Mouse (Mus musculus) CH12.LX (cell line): Measurements from ENCODE around the gene Nt5c2. TPM values are rescaled to one million over a fixed set of nuclear protein-coding genes. Genes with fewer than 3 reads are reported as not detected.

Experiments
- DNase-seq: peaks from one replicate; pipeline ENCODE4 v3.0.0-alpha.2; 2013; ENCODE audit errors: extremely low read depth
- H3K27ac ChIP-seq: 2 replicates; pipeline ENCODE4 v1.5.1; 2012; ENCODE audit warnings: low read depth, mild to moderate bottlenecking, control low read depth, moderate library complexity; ENCODE audit not compliant: insufficient read depth
- H3K27me3 ChIP-seq: replicated peaks from 2 replicates; pipeline ENCODE3; 2012; ENCODE audit warnings: inconsistent platforms
- H3K36me3 ChIP-seq, 2 experiments: replicated peaks in 1 of 2; 2 replicates each; pipeline versions ENCODE3 to v1.6.1; 2012; ENCODE audit warnings: inconsistent platforms in 1 of 2, low read length in 1 of 2, mild to moderate bottlenecking in 1 of 2, mixed read lengths in 1 of 2, moderate library complexity in 1 of 2; ENCODE audit not compliant: control insufficient read depth in 1 of 2, insufficient read depth in 1 of 2
- H3K4me1 ChIP-seq, 2 experiments: 2 replicates each; pipeline ENCODE4 v1.6.1; 2012; ENCODE audit warnings: inconsistent platforms in 1 of 2, moderate library complexity in 1 of 2; ENCODE audit not compliant: insufficient read depth in 2 of 2, control insufficient read depth in 1 of 2
- H3K4me2 ChIP-seq: 2 replicates; pipeline ENCODE4 v1.6.1; 2012; ENCODE audit warnings: low read depth, mild to moderate bottlenecking, control low read depth; ENCODE audit not compliant: poor library complexity, insufficient read depth, severe bottlenecking
- H3K4me3 ChIP-seq, 3 experiments: fragments of 150-350 bp in 1 of 3; sonication (generic) in 1 of 3; replicated peaks in 1 of 3; 2 replicates each; pipeline versions ENCODE3 to v1.5.1; 2011 to 2012; ENCODE audit warnings: low read depth in 2 of 3, low read length in 2 of 3, mild to moderate bottlenecking in 2 of 3, moderate library complexity in 2 of 3, control low read depth in 1 of 3, improper control_type of control experiment in 1 of 3, inconsistent platforms in 1 of 3, mixed read lengths in 1 of 3; ENCODE audit not compliant: poor library complexity in 1 of 3
- H3K79me2 ChIP-seq: replicated peaks from 2 replicates; pipeline ENCODE4 v1.6.1; 2012; ENCODE audit warnings: mild to moderate bottlenecking, moderate library complexity; ENCODE audit not compliant: control insufficient read depth, poor library complexity, insufficient read depth, severe bottlenecking; ENCODE audit errors: extremely low read depth
- H3K9ac ChIP-seq: 2 replicates; pipeline ENCODE4 v1.6.1; 2012; ENCODE audit warnings: low read depth, mild to moderate bottlenecking, control low read depth, moderate library complexity; ENCODE audit not compliant: insufficient read depth
- H3K9me3 ChIP-seq: replicated peaks from 2 replicates; pipeline ENCODE3; 2012; ENCODE audit warnings: low read length, inconsistent platforms, mixed read lengths
- BHLHE40 ChIP-seq: IDR thresholded peaks from 2 replicates; pipeline ENCODE4 v1.6.1; 2011; ENCODE audit warnings: mild to moderate bottlenecking, low read depth, low read length, improper control_type of control experiment
- CTCF ChIP-seq, 2 experiments: IDR thresholded peaks in 1 of 2; conservative IDR thresholded peaks in 1 of 2; 2 replicates each; pipeline ENCODE4 v1.5.1; 2011 to 2012; ENCODE audit warnings: low read depth in 2 of 2, low read length in 2 of 2, improper control_type of control experiment in 1 of 2, inconsistent platforms in 1 of 2, mild to moderate bottlenecking in 1 of 2, moderate library complexity in 1 of 2
- E2F4 ChIP-seq: IDR thresholded peaks from 2 replicates; pipeline ENCODE4 v1.6.1; 2011; ENCODE audit warnings: low read depth, low read length, improper control_type of control experiment; ENCODE audit not compliant: insufficient replicate concordance
- ETS1 ChIP-seq: conservative IDR thresholded peaks from 2 replicates; pipeline ENCODE4 v1.6.1; 2012; ENCODE audit warnings: low read depth, mild to moderate bottlenecking, inconsistent platforms, low read length, improper control_type of control experiment, moderate library complexity
- GABPA ChIP-seq: IDR thresholded peaks from 2 replicates; pipeline ENCODE4 v1.6.1; 2012; ENCODE audit warnings: low read depth, low read length, improper control_type of control experiment, inconsistent platforms; ENCODE audit not compliant: insufficient replicate concordance
- IRF4 ChIP-seq: IDR thresholded peaks from 2 replicates; pipeline ENCODE4 v1.6.1; 2014; ENCODE audit warnings: low read depth, mild to moderate bottlenecking, inconsistent platforms, low read length, improper control_type of control experiment
- KAT2A ChIP-seq: IDR thresholded peaks from 2 replicates; pipeline ENCODE4 v1.6.1; 2012; ENCODE audit warnings: low read length, improper control_type of control experiment, inconsistent platforms; ENCODE audit not compliant: insufficient replicate concordance
- MAZ ChIP-seq: IDR thresholded peaks from 2 replicates; pipeline ENCODE4 v1.6.1; 2012; ENCODE audit warnings: low read depth, mild to moderate bottlenecking, inconsistent platforms, low read length, improper control_type of control experiment, moderate library complexity
- MXI1 ChIP-seq: IDR thresholded peaks from 2 replicates; pipeline ENCODE4 v1.6.1; 2011; ENCODE audit warnings: mild to moderate bottlenecking, low read depth, low read length, improper control_type of control experiment
- NELFE ChIP-seq: IDR thresholded peaks from 2 replicates; pipeline ENCODE4 v1.6.1; 2011; ENCODE audit warnings: low read depth, low read length, improper control_type of control experiment
- PAX5 ChIP-seq: IDR thresholded peaks from 2 replicates; pipeline ENCODE4 v1.6.1; 2012; ENCODE audit warnings: low read length, inconsistent platforms, mixed read lengths
- POLR2A ChIP-seq: IDR thresholded peaks from 2 replicates; pipeline ENCODE4 v1.6.1; 2011; ENCODE audit warnings: low read depth, mild to moderate bottlenecking, improper control_type of control experiment, low read length
- RAD21 ChIP-seq: IDR thresholded peaks from 2 replicates; pipeline ENCODE4 v1.6.1; 2011; ENCODE audit warnings: low read depth, mild to moderate bottlenecking, low read length, improper control_type of control experiment, moderate library complexity
- RCOR1 ChIP-seq: conservative IDR thresholded peaks from 2 replicates; pipeline ENCODE4 v1.6.1; 2012; ENCODE audit warnings: low read depth, mild to moderate bottlenecking, inconsistent platforms, low read length, improper control_type of control experiment
- SMC3 ChIP-seq: IDR thresholded peaks from 2 replicates; pipeline ENCODE4 v1.6.1; 2011; ENCODE audit warnings: low read depth, low read length, improper control_type of control experiment
- TBP ChIP-seq: conservative IDR thresholded peaks from 2 replicates; pipeline ENCODE4 v1.6.1; 2011; ENCODE audit warnings: low read depth, low read length, improper control_type of control experiment
- TCF12 ChIP-seq: IDR thresholded peaks from 2 replicates; pipeline ENCODE4 v1.6.1; 2014; ENCODE audit warnings: low read depth, mild to moderate bottlenecking, inconsistent platforms, low read length, improper control_type of control experiment
- USF2 ChIP-seq: conservative IDR thresholded peaks from 2 replicates; pipeline ENCODE4 v1.6.1; 2011; ENCODE audit warnings: low read depth, low read length, improper control_type of control experiment
- ZKSCAN1 ChIP-seq: IDR thresholded peaks from 2 replicates; pipeline ENCODE4 v1.6.1; 2012; ENCODE audit warnings: low read depth, inconsistent platforms, low read length, improper control_type of control experiment, borderline replicate concordance
- ZMIZ1 ChIP-seq: IDR thresholded peaks from 2 replicates; pipeline ENCODE4 v1.6.1; 2012; ENCODE audit warnings: low read depth, mild to moderate bottlenecking, inconsistent platforms, low read length, improper control_type of control experiment
- dilution Hi-C: fragments of 300-500 bp; cut with MboI; formaldehyde crosslinking; loops from 2 replicates; pipeline ENCODE4 v1.14.3; 2020; ENCODE audit warnings: low sequenced_read_pairs; ENCODE audit not compliant: extremely low pct_unique_long_range_greater_than_20kb, extremely low pct_ligation_motif_present
- in situ Hi-C: fragments of 300-500 bp; cut with MboI; formaldehyde crosslinking; loops from 3 replicates; pipeline ENCODE4 v1.14.3; 2019; ENCODE audit warnings: low sequenced_read_pairs, low pct_ligation_motif_present, low pct_unique_long_range_greater_than_20kb, mixed read lengths
- polyA plus RNA-seq: library from polyadenylated mRNA; unstranded; fragments of >175 nt; gene quantifications from 2 replicates; pipeline ENCODE4 v1.2.1, GENCODE M21; 2012; ENCODE audit warnings: low read depth; ENCODE audit not compliant: insufficient read length
- total RNA-seq, 2 experiments: library from RNA; depleted of rRNA; stranded (reverse); fragments of 300-350 nt in 1 of 2; fragments of >200 nt in 1 of 2; gene quantifications; 2 replicates each; pipeline ENCODE4 v1.2.3; 2012 to 2014

Nt5c2 gene
- total and polyA plus RNA-seq, 3 experiments, result 15.1 to 62.9 (median 21.1) TPM

DNA sequence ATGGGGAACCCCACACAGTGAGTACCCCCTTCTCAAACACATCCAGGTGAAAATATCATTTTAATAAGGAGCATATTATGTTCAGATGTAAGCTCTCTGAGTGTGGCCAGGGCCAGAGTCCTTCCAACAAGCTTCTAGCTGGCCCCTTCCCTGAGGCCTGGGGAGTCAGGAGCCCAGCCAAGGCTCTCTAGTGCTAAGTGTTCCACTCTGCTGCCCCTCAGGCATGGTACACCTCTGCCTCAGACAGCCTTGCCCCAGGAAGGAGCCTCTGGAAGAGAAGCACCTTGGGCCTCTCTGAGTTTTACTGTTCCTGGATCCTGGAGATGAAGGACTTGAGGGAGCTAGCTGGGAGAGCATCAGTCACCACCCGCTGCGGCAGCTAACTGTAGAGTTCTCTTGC, 135.1 kb downstream of the Nt5c2 start:
- H3K27ac ChIP-seq, result no peak overlapping the region
- no peak overlapping the region for H3K4me3 ChIP-seq
- DNase-seq, result no peak
- no peaks in the 10 kb centered on the region for H3K27me3 ChIP-seq
- dilution Hi-C loops, result no loop called here
- H3K9me3 ChIP-seq, result no peaks in the 10 kb centered on the region
- H3K4me1 ChIP-seq, result no peaks in the 10 kb centered on the region
- H3K4me2 ChIP-seq, result no peak overlapping the region
- in situ Hi-C loops, result loop anchor here (5.0 to 10.0 kb wide), 2 partner anchors 97 to 205 kb away; partner anchors contain the start of gene Cyp17a1
- no peak overlapping the region for H3K9ac ChIP-seq
- peaks cover 15 to 52% of the 10 kb centered on the region in 2 experiments for H3K36me3 ChIP-seq
- no peaks in the 10 kb centered on the region for H3K79me2 ChIP-seq
- no peak for TF ChIP-seq SMC3
- TF ChIP-seq ZMIZ1, result no peak
- TF ChIP-seq NELFE, result no peak
- TF ChIP-seq TBP, result no peak
- TF ChIP-seq GABPA, result no peak
- no peak for TF ChIP-seq MAZ
- TF ChIP-seq PAX5, result no peak
- TF ChIP-seq TCF12, result no peak
- no peak for TF ChIP-seq RCOR1
- TF ChIP-seq USF2, result no peak
- no peak for TF ChIP-seq MXI1
- TF ChIP-seq POLR2A, result no peak
- TF ChIP-seq E2F4, result no peak
- TF ChIP-seq IRF4, result no peak
- no peak for TF ChIP-seq KAT2A
- TF ChIP-seq ZKSCAN1, result no peak

DNA sequence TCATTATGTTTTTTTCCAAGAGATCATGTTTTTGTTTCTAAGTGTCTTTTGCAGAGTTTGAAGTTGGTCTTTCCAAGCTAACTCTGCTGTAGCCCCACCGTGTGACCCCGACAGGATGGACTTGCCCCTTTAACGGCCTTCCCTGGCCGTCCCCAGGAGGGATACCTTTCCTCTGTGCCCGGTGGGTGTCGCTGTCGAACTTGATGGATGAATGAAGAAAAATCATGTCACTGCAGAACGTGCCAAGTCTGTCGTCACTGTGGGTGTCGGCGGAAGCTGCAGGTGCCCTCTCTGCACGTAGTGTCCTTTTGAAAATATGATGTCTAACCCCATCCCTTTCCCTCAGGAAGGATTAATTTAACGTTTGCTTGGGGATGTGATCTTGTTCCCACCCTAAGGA, 136.6 kb downstream of the Nt5c2 start:
- Histone ChIP-seq H3K36me3 (peaks cover 4 to 36% of the 10 kb centered on the region in 2 experiments), H3K4me2 (no peak overlapping the region), H3K27ac (no peak overlapping the region), H3K4me1 (no peaks in the 10 kb centered on the region), H3K79me2 (no peaks in the 10 kb centered on the region), H3K9me3 (no peaks in the 10 kb centered on the region), H3K4me3 (no peak overlapping the region), H3K9ac (no peak overlapping the region), H3K27me3 (no peaks in the 10 kb centered on the region)
- DNase-seq, result peak; percentile 31
- TF ChIP-seq BHLHE40, result peak; percentile 93
- TF ChIP-seq SMC3, result peak; percentile 78
- TF ChIP-seq KAT2A, result no peak
- peak in 1 of 2 experiments; percentile 74; a peak in 2 of 4 replicates for TF ChIP-seq CTCF (conservative IDR thresholded peaks at IDR 0.05 in 1 of 2, IDR thresholded peaks at IDR 0.05 in 1 of 2; ENCODE audit: low read depth in 2 of 2, low read length in 2 of 2)
- TF ChIP-seq ETS1, result no peak
- TF ChIP-seq RAD21, result peak; percentile 57
- dilution Hi-C loops (no loop called here), in situ Hi-C loops (loop anchor here (10.0 kb wide), 1 partner anchor 204 kb away; the partner anchor contains the start of gene Cyp17a1)
